Mouse (Mus musculus) left cerebral cortex, postnatal 25 days (tissue): ENCODE data around the gene Sec1. TPM values are rescaled to one million over a fixed set of nuclear protein-coding genes. Genes with fewer than 3 reads are reported as not detected.

ENCODE experiments used
- DNase-seq, 2 experiments: peaks; one replicate each; pipeline ENCODE4 v3.0.0; 2022; ENCODE audit warnings: low spot score in 2 of 2, mixed read lengths in 1 of 2
- intact Hi-C: fragments of 180-260 bp; cut with DNase I; formaldehyde crosslinking; loops from one replicate; pipeline ENCODE4 v1.15.1; 2025
- total RNA-seq, 2 experiments: library from RNA; stranded (reverse); gene quantifications; 2 replicates each; pipeline ENCODE4 v1.2.3; 2021

The Sec1 gene
- total RNA-seq, 2 experiments from 2014 or later: 0.37 to 0.48 TPM

DNA sequence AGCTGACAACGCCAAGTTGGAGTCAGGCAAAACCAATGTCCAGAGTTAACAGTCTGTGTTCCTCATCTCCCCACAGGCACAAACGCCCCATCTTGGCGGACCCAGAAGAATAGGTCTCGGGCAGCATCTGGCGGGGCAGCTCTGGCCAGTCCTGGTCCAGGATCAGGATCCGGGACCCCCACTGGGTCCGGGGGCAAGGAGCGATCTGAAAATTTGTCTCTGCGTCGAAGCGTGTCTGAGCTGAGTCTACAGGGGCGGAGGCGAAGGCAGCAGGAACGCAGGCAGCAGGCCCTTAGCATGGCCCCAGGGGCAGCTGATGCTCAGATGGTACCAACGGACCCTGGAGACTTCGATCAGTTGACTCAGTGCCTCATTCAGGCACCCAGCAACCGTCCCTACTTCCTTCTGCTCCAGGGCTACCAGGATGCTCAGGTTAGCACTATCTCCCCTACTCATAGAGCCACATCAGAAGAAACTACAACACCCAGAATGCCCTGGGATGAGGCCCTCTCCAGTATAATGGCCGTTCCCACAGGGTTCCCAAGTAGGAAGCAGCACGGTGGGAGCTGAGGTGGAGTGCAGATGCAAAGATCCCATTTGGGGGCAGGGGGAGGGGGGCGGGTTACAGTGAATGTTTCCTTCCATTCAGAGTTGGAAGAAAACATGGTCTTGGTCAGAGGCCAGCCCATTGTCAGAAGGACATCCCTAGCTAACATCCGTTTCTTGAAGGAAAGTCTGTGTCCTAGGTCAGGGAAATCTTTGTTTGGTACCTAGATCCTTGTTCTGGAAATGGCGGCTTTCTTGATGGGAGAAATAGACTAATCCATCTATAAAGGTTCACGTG, 63.9 kb downstream of the Sec1 start:
- no peak for DNase-seq
- intact Hi-C loops: no loop called here

DNA sequence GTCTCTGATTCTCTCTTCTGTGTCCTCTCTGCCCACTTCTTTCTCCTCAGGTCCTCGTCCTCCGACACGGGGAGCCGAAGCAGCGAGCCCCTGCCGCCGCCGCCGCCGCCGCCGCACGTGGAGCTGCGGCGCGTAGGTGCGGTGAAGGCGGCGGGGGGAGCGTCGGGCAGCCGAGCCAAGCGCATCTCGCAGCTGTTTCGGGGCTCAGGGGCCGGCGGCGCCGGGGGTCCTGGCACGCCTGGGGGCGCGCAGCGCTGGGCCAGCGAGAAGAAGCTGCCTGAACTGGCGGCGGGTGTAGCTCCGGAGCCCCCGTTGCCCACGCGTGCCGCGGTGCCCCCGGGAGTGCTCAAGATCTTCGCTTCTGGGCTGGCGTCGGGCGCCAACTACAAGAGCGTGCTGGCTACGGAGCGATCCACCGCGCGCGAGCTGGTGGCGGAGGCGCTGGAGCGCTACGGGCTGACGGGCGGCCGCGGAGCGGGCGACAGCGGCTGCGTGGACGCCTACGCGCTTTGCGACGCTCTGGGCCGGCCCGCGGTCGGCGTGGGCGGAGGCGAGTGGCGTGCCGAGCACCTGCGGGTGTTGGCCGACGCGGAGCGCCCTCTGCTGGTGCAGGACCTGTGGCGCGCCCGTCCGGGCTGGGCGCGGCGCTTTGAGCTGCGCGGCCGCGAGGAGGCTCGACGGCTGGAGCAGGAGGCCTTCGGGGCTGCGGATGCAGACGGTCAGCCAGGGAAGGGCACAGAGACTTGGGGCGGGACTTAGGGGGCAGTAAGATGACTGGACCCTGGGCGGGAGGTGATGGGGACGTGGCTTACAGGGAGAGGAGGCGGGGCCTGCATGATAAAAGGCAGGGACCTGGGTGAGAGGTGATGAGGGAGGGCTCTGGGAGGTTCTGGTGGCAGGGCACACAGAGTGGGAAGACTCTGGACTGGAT, 65.6 kb downstream of the Sec1 start:
- intact Hi-C loops: no loop called here
- peak; percentile 79 to 84 for DNase-seq

Other genes starting within 250 kb of the Sec1 start
- gene Ftl1, start 234.5 kb downstream of the Sec1 start, total RNA-seq: 100 to 1,000 TPM; 207 to 225 TPM
- 10 to 100 TPM; 67.0 to 69.8 TPM for gene Bax, start 227.5 kb downstream of the Sec1 start, total RNA-seq
- gene Tulp2, start 212.5 kb downstream of the Sec1 start, total RNA-seq: not detected
- under 1 TPM in 1 of 2 experiments, not detected in 1; 0.73 TPM for gene Gm45808, start 207.6 kb downstream of the Sec1 start, total RNA-seq
- gene Dhdh, start 205.6 kb downstream of the Sec1 start, total RNA-seq: 1 to 10 TPM; 2.7 to 4.0 TPM
- 100 to 1,000 TPM; 103 to 105 TPM for gene Nucb1, start 184.0 kb downstream of the Sec1 start, total RNA-seq
- gene Ppp1r15a, start 168.1 kb downstream of the Sec1 start, total RNA-seq: 10 to 100 TPM; 22.0 to 22.2 TPM
- 1 to 10 TPM; 1.2 to 2.7 TPM for gene Plekha4, start 168.1 kb downstream of the Sec1 start, total RNA-seq
- under 1 TPM in 1 of 2 experiments, not detected in 1; 0.25 TPM for gene Hsd17b14, start 139.5 kb downstream of the Sec1 start, total RNA-seq
- 10 to 100 TPM; 23.0 to 23.6 TPM for gene Bcat2, start 124.2 kb downstream of the Sec1 start, total RNA-seq
- gene Fgf21, start 78.9 kb downstream of the Sec1 start, total RNA-seq: not detected
- gene Fut1, start 77.1 kb downstream of the Sec1 start, total RNA-seq: under 1 TPM in 1 of 2 experiments, not detected in 1; 0.21 TPM
- gene Izumo1, start 72.6 kb downstream of the Sec1 start, total RNA-seq: not detected
- gene Rasip1, start 66.9 kb downstream of the Sec1 start, total RNA-seq: 1 to 10 TPM; 8.1 to 8.2 TPM
- gene Mamstr, start 54.4 kb downstream of the Sec1 start, total RNA-seq: 1 to 10 TPM; 2.4 to 3.6 TPM
- under 1 TPM in 1 of 2 experiments, not detected in 1; 0.21 TPM for gene Fut2, start 28.0 kb downstream of the Sec1 start, total RNA-seq
- 1 to 10 TPM; 3.4 to 3.5 TPM for gene Ntn5, start 10.4 kb downstream of the Sec1 start, total RNA-seq
- 100 to 1,000 TPM; 184 to 223 TPM for gene Car11, start 5.4 kb upstream of the Sec1 start, total RNA-seq
- gene Dbp, start 10.7 kb upstream of the Sec1 start, total RNA-seq: 100 to 1,000 TPM in 1 of 2 experiments, 10 to 100 TPM in 1; 66.2 to 147 TPM
- 100 to 1,000 TPM; 315 to 323 TPM for gene Rpl18, start 21.1 kb upstream of the Sec1 start, total RNA-seq
- 10 to 100 TPM; 29.7 to 29.8 TPM for gene Sphk2, start 23.6 kb upstream of the Sec1 start, total RNA-seq
- gene Fam83e, start 26.8 kb upstream of the Sec1 start, total RNA-seq: under 1 TPM; 0.11 to 0.23 TPM
- gene Spaca4, start 31.4 kb upstream of the Sec1 start, total RNA-seq: not detected
- 100 to 1,000 TPM; 220 to 235 TPM for gene Lmtk3, start 89.3 kb upstream of the Sec1 start, total RNA-seq
- gene Sult2b1, start 90.3 kb upstream of the Sec1 start, total RNA-seq: 10 to 100 TPM in 1 of 2 experiments, 1 to 10 TPM in 1; 8.6 to 12.4 TPM
- 100 to 1,000 TPM; 204 to 210 TPM for gene Cyth2, start 120.2 kb upstream of the Sec1 start, total RNA-seq
- gene Kcnj14, start 130.4 kb upstream of the Sec1 start, total RNA-seq: 1 to 10 TPM; 2.6 to 2.7 TPM
- gene Grwd1, start 136.5 kb upstream of the Sec1 start, total RNA-seq: 10 to 100 TPM; 21.0 to 23.2 TPM
- gene Kdelr1, start 178.4 kb upstream of the Sec1 start, total RNA-seq: 10 to 100 TPM; 81.2 to 84.0 TPM
- gene Grin2d, start 184.0 kb upstream of the Sec1 start, total RNA-seq: 10 to 100 TPM; 10.9 TPM
- not detected for gene Syngr4, start 202.3 kb upstream of the Sec1 start, total RNA-seq
- 10 to 100 TPM; 17.6 to 20.1 TPM for gene Tmem143, start 202.5 kb upstream of the Sec1 start, total RNA-seq
- 1 to 10 TPM; 6.6 to 7.2 TPM for gene Emp3, start 227.0 kb upstream of the Sec1 start, total RNA-seq
- gene Ccdc114, start 229.7 kb upstream of the Sec1 start, total RNA-seq: 1 to 10 TPM; 1.6 to 2.9 TPM